Mouse (Mus musculus): ENCODE measurements at regions not wholly inside any gene's neighbourhood (a gene's known extent, or its start where the extent isn't known, plus 50 kb on each side); places are given as distances from the start of the nearest gene placed in this dataset.
A peak's percentile ranks its signal among the peaks of the same experiment; 100 is the strongest.

GRCm38 (mm10) chr12:32273474-32273873 lies 65.0 kb upstream of the Pik3cg start:
- no peak for DNase-seq (ENCODE audit: low spot score in 2 of 2)

- DNase-seq (ENCODE audit: low spot score in 2 of 2), result no peak
Measured at GRCm38 (mm10) chr12:32279861-32280260, 71.4 kb upstream of the Pik3cg start.

GRCm38 (mm10) chr12:32280309-32280708 lies 71.8 kb upstream of the Pik3cg start:
- DNase-seq (ENCODE audit: low spot score in 2 of 2), result no peak

GRCm38 (mm10) chr12:32282371-32283163 lies 74.1 kb upstream of the Pik3cg start:
- DNase-seq (ENCODE audit: low spot score in 2 of 2), result no peak

GRCm38 (mm10) chr12:32285039-32285438 lies 76.6 kb upstream of the Pik3cg start:
- no peak for DNase-seq (ENCODE audit: low spot score in 2 of 2)

- DNase-seq (ENCODE audit: low spot score in 2 of 2), result no peak
Measured at GRCm38 (mm10) chr12:32286652-32287051, 78.2 kb upstream of the Pik3cg start.

- DNase-seq (ENCODE audit: low spot score in 2 of 2), result no peak
Measured at GRCm38 (mm10) chr12:32291145-32291544, 82.7 kb upstream of the Pik3cg start.

GRCm38 (mm10) chr12:32291962-32292748 lies 83.7 kb upstream of the Pik3cg start:
- peak in 1 of 2 experiments; percentile 56 for DNase-seq (ENCODE audit: low spot score in 2 of 2)

- no peak for DNase-seq (ENCODE audit: low spot score in 2 of 2)
Measured at GRCm38 (mm10) chr12:32292749-32293128, 84.3 kb upstream of the Pik3cg start.

GRCm38 (mm10) chr12:32297431-32297830 lies 81.1 kb upstream of the Ccdc71l start:
- DNase-seq (ENCODE audit: low spot score in 2 of 2), result no peak

GRCm38 (mm10) chr12:32299714-32300113 lies 78.8 kb upstream of the Ccdc71l start:
- no peak for DNase-seq (ENCODE audit: low spot score in 2 of 2)

GRCm38 (mm10) chr12:32305736-32306135 lies 72.8 kb upstream of the Ccdc71l start:
- no peak for DNase-seq (ENCODE audit: low spot score in 2 of 2)

GRCm38 (mm10) chr12:32306326-32306725 lies 72.2 kb upstream of the Ccdc71l start:
- no peak for DNase-seq (ENCODE audit: low spot score in 2 of 2)

- no peak for DNase-seq (ENCODE audit: low spot score in 2 of 2)
Measured at GRCm38 (mm10) chr12:32307280-32308006, 71.1 kb upstream of the Ccdc71l start.

GRCm38 (mm10) chr12:32315099-32315783 lies 63.3 kb upstream of the Ccdc71l start:
- DNase-seq (ENCODE audit: low spot score in 2 of 2), result no peak
